Mouse (Mus musculus): ENCODE measurements around the gene Sec13. TPM values are rescaled to one million over a fixed set of nuclear protein-coding genes. Genes with fewer than 3 reads are reported as not detected.
"Not testable (repeated sequence)": the region's sequence is repeated elsewhere in the genome, so short reads cannot be mapped to it uniquely, and the experiment has no call there.

Gene Sec13
- polyA plus RNA-seq, 1 experiment from 2014 or later = 184 TPM

GRCm38 (mm10) chr6:113719878-113720277 lies 20.7 kb downstream of the Sec13 start, which contains the start of gene Ghrl:
Gene Ghrl (minus strand): TSS chr6:113719880.
- DNase-seq (ENCODE audit: low spot score) (no peak), ATAC-seq (ENCODE audit: low FRiP score, low TSS enrichment) (no peak)
- H3K4me2 ChIP-seq (replicated peaks; ENCODE audit: low read depth) = no peak within 1 kb of the TSS
- no peak within 1 kb of the TSS for H3K9ac ChIP-seq (ENCODE audit: low read length)
- no peaks in the 10 kb centered on the region for H3K4me1 ChIP-seq (replicated peaks; ENCODE audit: control insufficient read depth, insufficient read depth)
- H3K4me3 ChIP-seq (ENCODE audit: low read depth, low read length) = no peak within 1 kb of the TSS
- peaks cover 19% of the 10 kb centered on the region; the same call in 1 of the 2 replicates for H3K36me3 ChIP-seq (ENCODE audit: control insufficient read depth, insufficient read depth, low read length)
- no peak within 1 kb of the TSS; the same call in 1 of the 2 replicates for H3K27ac ChIP-seq (replicated peaks)
- no peaks in the 10 kb centered on the region for H3K9me3 ChIP-seq (ENCODE audit: control insufficient read depth, low read length)
- H3K27me3 ChIP-seq (ENCODE audit: control insufficient read depth, insufficient read depth, low read length) = no peaks in the 10 kb centered on the region
- no peak for TF ChIP-seq EP300 (optimal IDR thresholded peaks at IDR 0.05)
- TF ChIP-seq CTCF (IDR thresholded peaks at IDR 0.05; ENCODE audit: low read depth) = no peak
- 56% methylated on average over 3 of the region's 3 CpGs for WGBS

GRCm38 (mm10) chr6:113717541-113717940 lies 23.0 kb downstream of the Sec13 start:
- no peak for DNase-seq (ENCODE audit: low spot score)
- H3K36me3 ChIP-seq (ENCODE audit: control insufficient read depth, insufficient read depth, low read length) = peaks cover 22% of the 10 kb centered on the region; the same call in 1 of the 2 replicates
- no peak for TF ChIP-seq CTCF (IDR thresholded peaks at IDR 0.05; ENCODE audit: low read depth)
- no peak for TF ChIP-seq EP300 (optimal IDR thresholded peaks at IDR 0.05)
- no peaks in the 10 kb centered on the region for H3K27me3 ChIP-seq (ENCODE audit: control insufficient read depth, insufficient read depth, low read length)
- no peaks in the 10 kb centered on the region for H3K9me3 ChIP-seq (ENCODE audit: control insufficient read depth, low read length)
- no peak overlapping the region for H3K4me2 ChIP-seq (replicated peaks; ENCODE audit: low read depth)
- WGBS = 79% methylated on average over 3 of the region's 3 CpGs
- no peak overlapping the region for H3K9ac ChIP-seq (ENCODE audit: low read length)
- no peaks in the 10 kb centered on the region for H3K4me1 ChIP-seq (replicated peaks; ENCODE audit: control insufficient read depth, insufficient read depth)
- H3K4me3 ChIP-seq (ENCODE audit: low read depth, low read length) = no peak overlapping the region
- H3K27ac ChIP-seq (replicated peaks) = no peak overlapping the region
- no peak for ATAC-seq (ENCODE audit: low FRiP score, low TSS enrichment)

- Histone ChIP-seq H3K9me3 (ENCODE audit: control insufficient read depth, low read length) (no peaks in the 10 kb centered on the region), H3K9ac (ENCODE audit: low read length) (no peak overlapping the region), H3K4me2 (replicated peaks; ENCODE audit: low read depth) (no peak overlapping the region), H3K36me3 (ENCODE audit: control insufficient read depth, insufficient read depth, low read length) (peaks cover 33% of the 10 kb centered on the region), H3K4me3 (ENCODE audit: low read depth, low read length) (no peak overlapping the region), H3K27me3 (ENCODE audit: control insufficient read depth, insufficient read depth, low read length) (no peaks in the 10 kb centered on the region), H3K27ac (replicated peaks) (no peak overlapping the region), H3K4me1 (replicated peaks; ENCODE audit: control insufficient read depth, insufficient read depth) (no peaks in the 10 kb centered on the region)
- peak; percentile 35 for DNase-seq (ENCODE audit: low spot score)
- TF ChIP-seq EP300 (optimal IDR thresholded peaks at IDR 0.05) (no peak), CTCF (IDR thresholded peaks at IDR 0.05; ENCODE audit: low read depth) (no peak)
- 48% methylated on average over 1 of the region's 1 CpGs for WGBS
- peak; percentile 41; the same call in 1 of the 2 replicates for ATAC-seq (ENCODE audit: low FRiP score, low TSS enrichment)
Observed at GRCm38 (mm10) chr6:113714797-113715196, 25.7 kb downstream of the Sec13 start.

- H3K27ac ChIP-seq (replicated peaks) = no peak overlapping the region
- 86% methylated on average over 2 of the region's 2 CpGs for WGBS
Observed at GRCm38 (mm10) chr6:113714276-113714675, 26.3 kb downstream of the Sec13 start.

GRCm38 (mm10) chr6:113713389-113713788 lies 27.2 kb downstream of the Sec13 start:
- H3K4me3 ChIP-seq (ENCODE audit: low read depth, low read length); H3K4me1 ChIP-seq (replicated peaks; ENCODE audit: control insufficient read depth, insufficient read depth); H3K4me2 ChIP-seq (replicated peaks; ENCODE audit: low read depth); H3K27me3 ChIP-seq (ENCODE audit: control insufficient read depth, insufficient read depth, low read length); ATAC-seq (ENCODE audit: low FRiP score, low TSS enrichment); H3K27ac ChIP-seq (replicated peaks); H3K9ac ChIP-seq (ENCODE audit: low read length); DNase-seq (ENCODE audit: low spot score); H3K9me3 ChIP-seq (ENCODE audit: control insufficient read depth, low read length): not testable (repeated sequence)
- WGBS = 84% methylated on average over 5 of the region's 5 CpGs
- peaks cover 33% of the 10 kb centered on the region for H3K36me3 ChIP-seq (ENCODE audit: control insufficient read depth, insufficient read depth, low read length)

More at GRCm38 (mm10) chr6:113714276-113714675, 26.3 kb downstream of the Sec13 start:
- Histone ChIP-seq H3K36me3 (ENCODE audit: control insufficient read depth, insufficient read depth, low read length) (peaks cover 31% of the 10 kb centered on the region), H3K4me1 (replicated peaks; ENCODE audit: control insufficient read depth, insufficient read depth) (no peaks in the 10 kb centered on the region), H3K4me3 (ENCODE audit: low read depth, low read length) (no peak overlapping the region), H3K4me2 (replicated peaks; ENCODE audit: low read depth) (no peak overlapping the region), H3K27me3 (ENCODE audit: control insufficient read depth, insufficient read depth, low read length) (no peaks in the 10 kb centered on the region), H3K9me3 (ENCODE audit: control insufficient read depth, low read length) (no peaks in the 10 kb centered on the region), H3K9ac (ENCODE audit: low read length) (no peak overlapping the region)
- DNase-seq (ENCODE audit: low spot score) (no peak), ATAC-seq (ENCODE audit: low FRiP score, low TSS enrichment) (no peak)
- no peak for TF ChIP-seq CTCF (IDR thresholded peaks at IDR 0.05; ENCODE audit: low read depth)
- no peak for TF ChIP-seq EP300 (optimal IDR thresholded peaks at IDR 0.05)

- H3K9ac ChIP-seq (ENCODE audit: low read length) = no peak overlapping the region
- no peaks in the 10 kb centered on the region for H3K9me3 ChIP-seq (ENCODE audit: control insufficient read depth, low read length)
- no peak overlapping the region for H3K27ac ChIP-seq (replicated peaks)
- ATAC-seq (ENCODE audit: low FRiP score, low TSS enrichment) (no peak), DNase-seq (ENCODE audit: low spot score) (no peak)
- H3K27me3 ChIP-seq (ENCODE audit: control insufficient read depth, insufficient read depth, low read length) = no peaks in the 10 kb centered on the region
- TF ChIP-seq EP300 (optimal IDR thresholded peaks at IDR 0.05) = no peak
- TF ChIP-seq CTCF (IDR thresholded peaks at IDR 0.05; ENCODE audit: low read depth) = no peak
- H3K4me2 ChIP-seq (replicated peaks; ENCODE audit: low read depth) = no peak overlapping the region
- no peaks in the 10 kb centered on the region for H3K4me1 ChIP-seq (replicated peaks; ENCODE audit: control insufficient read depth, insufficient read depth)
- no peak overlapping the region for H3K4me3 ChIP-seq (ENCODE audit: low read depth, low read length)
- peaks cover 39% of the 10 kb centered on the region for H3K36me3 ChIP-seq (ENCODE audit: control insufficient read depth, insufficient read depth, low read length)
- WGBS = 91% methylated on average over 3 of the region's 3 CpGs
Observed at GRCm38 (mm10) chr6:113712718-113713117, 27.8 kb downstream of the Sec13 start.
